Mouse (Mus musculus): Measurements from ENCODE around the gene Tspan5. TPM values are rescaled to one million over a fixed set of nuclear protein-coding genes. Genes with fewer than 3 reads are reported as not detected.

The Tspan5 gene
- polyA plus RNA-seq, 1 experiment = 36.4 TPM

- no peaks in the 10 kb centered on the region for H3K27me3 ChIP-seq (ENCODE audit: control insufficient read depth, insufficient read depth, low read length)
- peaks cover 6% of the 10 kb centered on the region; the same call in 1 of the 2 replicates for H3K4me1 ChIP-seq (ENCODE audit: control insufficient read depth, insufficient read depth, insufficient read length, low read length)
- H3K36me3 ChIP-seq (ENCODE audit: control insufficient read depth, insufficient read depth, low read length) = no peaks in the 10 kb centered on the region
- TF ChIP-seq CTCF (IDR thresholded peaks at IDR 0.05; ENCODE audit: extremely low read depth, insufficient read length, insufficient replicate concordance, low read depth, low read length) (no peak), POLR2A (IDR thresholded peaks at IDR 0.05; ENCODE audit: low read depth, low read length) (no peak)
- 80% methylated on average over 11 of the region's 11 CpGs for WGBS
- no peak overlapping the region for H3K27ac ChIP-seq (ENCODE audit: insufficient read depth, low read depth, low read length)
- no peak overlapping the region for H3K4me3 ChIP-seq (ENCODE audit: low read depth, low read length)
Measured at GRCm38 (mm10) chr3:138834174-138834573, 92.2 kb downstream of the Tspan5 start.

GRCm38 (mm10) chr3:138836937-138837336 lies 94.9 kb downstream of the Tspan5 start:
- no peaks in the 10 kb centered on the region for H3K27me3 ChIP-seq (ENCODE audit: control insufficient read depth, insufficient read depth, low read length)
- H3K36me3 ChIP-seq (ENCODE audit: control insufficient read depth, insufficient read depth, low read length) = no peaks in the 10 kb centered on the region
- no peak for TF ChIP-seq POLR2A (IDR thresholded peaks at IDR 0.05; ENCODE audit: low read depth, low read length)
- TF ChIP-seq CTCF (IDR thresholded peaks at IDR 0.05; ENCODE audit: extremely low read depth, insufficient read length, insufficient replicate concordance, low read depth, low read length) = no peak
- no peak overlapping the region for H3K4me3 ChIP-seq (ENCODE audit: low read depth, low read length)
- peaks cover 6% of the 10 kb centered on the region; the same call in 1 of the 2 replicates for H3K4me1 ChIP-seq (ENCODE audit: control insufficient read depth, insufficient read depth, insufficient read length, low read length)
- no peak overlapping the region for H3K27ac ChIP-seq (ENCODE audit: insufficient read depth, low read depth, low read length)
- WGBS = 73% methylated on average over 5 of the region's 5 CpGs

- no peaks in the 10 kb centered on the region for H3K27me3 ChIP-seq (ENCODE audit: control insufficient read depth, insufficient read depth, low read length)
- TF ChIP-seq CTCF (IDR thresholded peaks at IDR 0.05; ENCODE audit: extremely low read depth, insufficient read length, insufficient replicate concordance, low read depth, low read length) (no peak), POLR2A (IDR thresholded peaks at IDR 0.05; ENCODE audit: low read depth, low read length) (no peak)
- peaks cover 6% of the 10 kb centered on the region; the same call in 1 of the 2 replicates for H3K4me1 ChIP-seq (ENCODE audit: control insufficient read depth, insufficient read depth, insufficient read length, low read length)
- H3K36me3 ChIP-seq (ENCODE audit: control insufficient read depth, insufficient read depth, low read length) = no peaks in the 10 kb centered on the region
- no peak overlapping the region for H3K27ac ChIP-seq (ENCODE audit: insufficient read depth, low read depth, low read length)
- WGBS = 91% methylated on average over 6 of the region's 6 CpGs
- no peak overlapping the region for H3K4me3 ChIP-seq (ENCODE audit: low read depth, low read length)
Measured at GRCm38 (mm10) chr3:138837651-138838050, 95.7 kb downstream of the Tspan5 start.

GRCm38 (mm10) chr3:138839656-138840055 lies 97.7 kb downstream of the Tspan5 start:
- no peaks in the 10 kb centered on the region for H3K36me3 ChIP-seq (ENCODE audit: control insufficient read depth, insufficient read depth, low read length)
- WGBS = 27% methylated on average over 6 of the region's 6 CpGs
- H3K27ac ChIP-seq (ENCODE audit: insufficient read depth, low read depth, low read length) = no peak overlapping the region
- peaks cover 6% of the 10 kb centered on the region; the same call in 1 of the 2 replicates for H3K4me1 ChIP-seq (ENCODE audit: control insufficient read depth, insufficient read depth, insufficient read length, low read length)
- TF ChIP-seq CTCF (IDR thresholded peaks at IDR 0.05; ENCODE audit: extremely low read depth, insufficient read length, insufficient replicate concordance, low read depth, low read length) (no peak), POLR2A (IDR thresholded peaks at IDR 0.05; ENCODE audit: low read depth, low read length) (no peak)
- no peak overlapping the region for H3K4me3 ChIP-seq (ENCODE audit: low read depth, low read length)
- H3K27me3 ChIP-seq (ENCODE audit: control insufficient read depth, insufficient read depth, low read length) = no peaks in the 10 kb centered on the region

- WGBS = 79% methylated on average over 5 of the region's 5 CpGs
- TF ChIP-seq POLR2A (IDR thresholded peaks at IDR 0.05; ENCODE audit: low read depth, low read length) = no peak
- TF ChIP-seq CTCF (IDR thresholded peaks at IDR 0.05; ENCODE audit: extremely low read depth, insufficient read length, insufficient replicate concordance, low read depth, low read length) = no peak
- Histone ChIP-seq H3K27me3 (ENCODE audit: control insufficient read depth, insufficient read depth, low read length) (no peaks in the 10 kb centered on the region), H3K4me3 (ENCODE audit: low read depth, low read length) (no peak overlapping the region), H3K36me3 (ENCODE audit: control insufficient read depth, insufficient read depth, low read length) (no peaks in the 10 kb centered on the region), H3K4me1 (ENCODE audit: control insufficient read depth, insufficient read depth, insufficient read length, low read length) (peaks cover 6% of the 10 kb centered on the region; the same call in 1 of the 2 replicates), H3K27ac (ENCODE audit: insufficient read depth, low read depth, low read length) (no peak overlapping the region)
Measured at GRCm38 (mm10) chr3:138841288-138841687, 99.3 kb downstream of the Tspan5 start.

GRCm38 (mm10) chr3:138843180-138843579 lies 101.2 kb downstream of the Tspan5 start:
- no peak overlapping the region for H3K27ac ChIP-seq (ENCODE audit: insufficient read depth, low read depth, low read length)
- H3K4me3 ChIP-seq (ENCODE audit: low read depth, low read length) = no peak overlapping the region
- H3K4me1 ChIP-seq (ENCODE audit: control insufficient read depth, insufficient read depth, insufficient read length, low read length) = peaks cover 6% of the 10 kb centered on the region; the same call in 1 of the 2 replicates
- no peaks in the 10 kb centered on the region for H3K27me3 ChIP-seq (ENCODE audit: control insufficient read depth, insufficient read depth, low read length)
- 86% methylated on average over 2 of the region's 2 CpGs for WGBS
- TF ChIP-seq CTCF (IDR thresholded peaks at IDR 0.05; ENCODE audit: extremely low read depth, insufficient read length, insufficient replicate concordance, low read depth, low read length) (no peak), POLR2A (IDR thresholded peaks at IDR 0.05; ENCODE audit: low read depth, low read length) (no peak)
- H3K36me3 ChIP-seq (ENCODE audit: control insufficient read depth, insufficient read depth, low read length) = no peaks in the 10 kb centered on the region

GRCm38 (mm10) chr3:138843641-138844040 lies 101.6 kb downstream of the Tspan5 start:
- WGBS = 92% methylated on average over 5 of the region's 5 CpGs
- Histone ChIP-seq H3K36me3 (ENCODE audit: control insufficient read depth, insufficient read depth, low read length) (no peaks in the 10 kb centered on the region), H3K27ac (ENCODE audit: insufficient read depth, low read depth, low read length) (no peak overlapping the region), H3K4me1 (ENCODE audit: control insufficient read depth, insufficient read depth, insufficient read length, low read length) (peaks cover 5% of the 10 kb centered on the region; the same call in 1 of the 2 replicates), H3K27me3 (ENCODE audit: control insufficient read depth, insufficient read depth, low read length) (no peaks in the 10 kb centered on the region), H3K4me3 (ENCODE audit: low read depth, low read length) (no peak overlapping the region)
- TF ChIP-seq CTCF (IDR thresholded peaks at IDR 0.05; ENCODE audit: extremely low read depth, insufficient read length, insufficient replicate concordance, low read depth, low read length) = no peak
- TF ChIP-seq POLR2A (IDR thresholded peaks at IDR 0.05; ENCODE audit: low read depth, low read length) = no peak
